Mouse (Mus musculus) thymus, adult 2 months (tissue): ENCODE results near the gene Cnot6l.

Experiments used
- CTCF ChIP-seq: fragments of 200-500 bp; IDR thresholded peaks from 2 replicates; pipeline ENCODE4 v1.5.1; 2012; ENCODE audit warnings: mild to moderate bottlenecking, control low read depth, low read length, moderate library complexity, borderline replicate concordance; ENCODE audit not compliant: control insufficient read depth, poor library complexity, insufficient read depth; ENCODE audit errors: extremely low read depth
- POLR2A ChIP-seq: fragments of 200-500 bp; IDR thresholded peaks from 2 replicates; pipeline ENCODE4 v1.6.1; 2012; ENCODE audit warnings: mild to moderate bottlenecking, low read length, control low read depth, moderate library complexity; ENCODE audit not compliant: control insufficient read depth, poor library complexity, insufficient read depth; ENCODE audit errors: extremely low read depth

DNA sequence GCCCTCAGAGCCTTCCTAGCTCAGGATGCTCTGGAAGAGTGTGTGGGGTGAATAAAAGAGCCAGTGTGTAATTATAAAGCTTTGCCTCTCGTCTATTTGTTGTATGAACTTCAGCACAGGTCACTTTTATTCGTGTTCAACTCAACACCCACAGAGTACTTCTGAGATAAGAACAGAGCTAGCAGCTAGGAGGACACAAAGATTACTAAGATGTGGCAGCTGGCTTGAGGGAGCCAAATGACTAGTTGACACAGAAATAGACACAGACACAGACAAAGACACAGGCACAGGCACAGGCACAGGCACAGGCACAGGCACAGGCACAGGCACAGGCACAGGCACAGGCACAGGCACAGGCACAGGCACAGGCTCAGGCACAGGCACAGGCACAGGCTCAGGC lies 20.0 kb upstream of the Cnot6l start:
- TF ChIP-seq CTCF (no peak), POLR2A (no peak)
